Mouse (Mus musculus): ENCODE data around the gene Hsd3b4.
"Not testable (repeated sequence)": the region's sequence is repeated elsewhere in the genome, so short reads cannot be mapped to it uniquely, and the experiment has no call there.

GRCm38 (mm10) chr3:98453786-98454185 is 56.5 kb downstream of the Hsd3b4 start:
- TF ChIP-seq CTCF (IDR thresholded peaks at IDR 0.05; ENCODE audit: control insufficient read depth, insufficient read depth, insufficient replicate concordance, low read depth, low read length); POLR2A (IDR thresholded peaks at IDR 0.05; ENCODE audit: control insufficient read depth, low read depth, low read length): not testable (repeated sequence)
